Mouse (Mus musculus) liver, embryonic 14.5 days (tissue): ENCODE measurements around the gene Lrtm1. TPM values are rescaled to one million over a fixed set of nuclear protein-coding genes. Genes with fewer than 3 reads are reported as not detected.

ENCODE experiments used
- ATAC-seq: fragments of 200-750 bp; cut with Nextera tagmentation; 2 replicates; pipeline ENCODE4 v1.8.0; 2017; ENCODE audit warnings: moderate number of reproducible peaks, mild to moderate bottlenecking, moderate library complexity; ENCODE audit not compliant: insufficient read depth
- DNase-seq, 3 experiments: peaks; one replicate each; pipeline ENCODE4 v3.0.0-alpha.2; 2012 to 2013; ENCODE audit warnings: low read depth in 3 of 3, low spot score in 3 of 3
- H3K27ac ChIP-seq: fragments of 300-500 bp; sonication (generic); 2 replicates; pipeline ENCODE4 v1.5.1; 2014; ENCODE audit warnings: moderate library complexity, mild to moderate bottlenecking, control low read depth, inconsistent platforms
- H3K27me3 ChIP-seq: fragments of 300-500 bp; sonication (generic); 2 replicates; pipeline ENCODE4 v1.6.1; 2014; ENCODE audit warnings: mild to moderate bottlenecking, low read length, moderate library complexity; ENCODE audit not compliant: control insufficient read depth, insufficient read depth
- H3K36me3 ChIP-seq: fragments of 300-500 bp; sonication (generic); replicated peaks from 2 replicates; pipeline ENCODE4 v1.6.1; 2014; ENCODE audit warnings: low read depth; ENCODE audit not compliant: control insufficient read depth, insufficient read depth
- H3K4me1 ChIP-seq, 2 experiments: fragments of 200-500 bp in 1 of 2; fragments of 300-500 bp in 1 of 2; sonication (generic) in 1 of 2; replicated peaks; 2 replicates each; pipeline ENCODE4 v1.6.1; 2012 to 2014; ENCODE audit warnings: antibody characterized with exemption in 1 of 2, inconsistent platforms in 1 of 2, low read length in 1 of 2; ENCODE audit not compliant: control insufficient read depth in 2 of 2, insufficient read depth in 2 of 2
- H3K4me2 ChIP-seq: fragments of 300-500 bp; sonication (generic); 2 replicates; pipeline ENCODE4 v1.6.1; 2014; ENCODE audit warnings: low read depth, mild to moderate bottlenecking, control low read depth, moderate library complexity
- H3K4me3 ChIP-seq, 2 experiments: fragments of 200-500 bp in 1 of 2; fragments of 300-500 bp in 1 of 2; sonication (generic) in 1 of 2; 2 replicates each; pipeline ENCODE4 v1.5.1; 2012 to 2014; ENCODE audit warnings: low read depth in 2 of 2, low read length in 2 of 2, mild to moderate bottlenecking in 2 of 2, control low read depth in 1 of 2, inconsistent platforms in 1 of 2, moderate library complexity in 1 of 2; ENCODE audit not compliant: insufficient read depth in 1 of 2
- H3K9ac ChIP-seq: fragments of 300-500 bp; sonication (generic); replicated peaks from 2 replicates; pipeline ENCODE4 v1.6.1; 2014; ENCODE audit warnings: mild to moderate bottlenecking, control low read depth, moderate library complexity
- H3K9me3 ChIP-seq: fragments of 300-500 bp; sonication (generic); 2 replicates; pipeline ENCODE4 v1.6.1; 2016; ENCODE audit warnings: low read length, mixed read lengths; ENCODE audit not compliant: control insufficient read depth
- CTCF ChIP-seq: IDR thresholded peaks from 2 replicates; pipeline ENCODE4 v1.5.1; 2016; ENCODE audit warnings: antibody characterized with exemption, low read depth, control low read depth
- EP300 ChIP-seq: IDR thresholded peaks from 2 replicates; pipeline ENCODE4 v1.6.1; 2016; ENCODE audit warnings: antibody characterized with exemption, low read depth
- WGBS: fragments of 180-500 bp; shearing (Covaris S2); extraction: QIAGEN DNeasy Blood & Tissue Kit; methylation state at CpG from one replicate; pipeline ENCODE4 v1.1.7; 2014; ENCODE audit not compliant: insufficient replicate concordance; 5-methylcytosine and 5-hydroxymethylcytosine counted together
- polyA plus RNA-seq, 2 experiments: library from polyadenylated mRNA; depleted of rRNA in 1 of 2; stranded (reverse) in 1 of 2; unstranded in 1 of 2; fragments of >200 nt; fragmentation: Nextera tagmentation in 1 of 2; extraction: Ambion mirVana in 1 of 2; gene quantifications; 2 replicates each; pipeline versions ENCODE4 v1.2.1 to v1.2.3; 2012 to 2014

Gene Lrtm1
- polyA plus RNA-seq, 2 experiments = 0.01 TPM; not detected in 1

DNA sequence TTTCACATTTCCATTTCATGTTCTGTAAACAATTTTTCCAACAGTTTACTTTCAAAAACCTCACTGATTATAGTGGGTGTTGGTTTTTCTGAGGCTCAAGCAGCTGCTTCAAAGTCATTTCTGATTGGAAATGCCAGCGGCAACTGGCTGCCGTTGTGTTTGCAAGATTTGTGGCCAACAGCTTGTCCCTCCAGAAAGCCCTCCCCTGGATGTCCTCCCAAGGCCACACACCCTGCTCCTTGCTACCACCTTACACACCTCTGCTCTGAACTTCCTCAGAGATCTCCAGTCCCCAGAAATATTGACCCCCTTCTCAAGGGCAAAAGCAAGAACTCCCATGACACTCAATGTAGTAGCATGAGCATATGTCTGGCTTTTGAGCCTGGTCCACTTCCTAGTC, 44.7 kb downstream of the Lrtm1 start:
- DNase-seq (no peak), ATAC-seq (no peak)
- H3K9ac ChIP-seq = no peak overlapping the region
- 79% methylated on average over 2 of the region's 2 CpGs for WGBS
- TF ChIP-seq EP300 (no peak), CTCF (no peak)
- H3K4me1 ChIP-seq = no peaks in the 10 kb centered on the region
- no peak overlapping the region for H3K4me2 ChIP-seq
- H3K27ac ChIP-seq = no peak overlapping the region
- H3K36me3 ChIP-seq = no peaks in the 10 kb centered on the region
- no peaks in the 10 kb centered on the region for H3K27me3 ChIP-seq
- H3K9me3 ChIP-seq = no peaks in the 10 kb centered on the region
- H3K4me3 ChIP-seq = no peak overlapping the region

DNA sequence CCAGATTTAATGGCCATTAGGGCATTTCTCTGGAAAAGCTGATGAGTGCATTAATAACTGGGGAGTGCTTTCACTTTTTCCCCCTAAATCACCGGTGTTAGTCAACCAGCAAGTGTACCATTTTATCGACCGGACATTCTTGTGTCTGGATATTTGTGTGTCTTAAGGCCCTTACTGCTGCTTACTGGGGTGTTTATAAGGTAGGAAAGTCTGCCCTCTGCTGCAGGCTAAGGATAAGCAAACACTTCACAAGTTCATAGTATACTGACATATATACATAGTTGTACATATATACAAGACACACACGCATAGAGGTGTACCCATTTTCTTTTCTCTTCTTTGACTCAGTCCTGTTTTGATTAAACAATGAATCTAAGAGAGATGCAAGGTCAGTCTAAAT, 55.7 kb downstream of the Lrtm1 start:
- DNase-seq = no peak
- ATAC-seq = no peak
- Histone ChIP-seq H3K9ac (no peak overlapping the region), H3K36me3 (no peaks in the 10 kb centered on the region), H3K9me3 (no peaks in the 10 kb centered on the region), H3K4me3 (no peak overlapping the region), H3K4me2 (no peak overlapping the region), H3K27ac (no peak overlapping the region), H3K4me1 (no peaks in the 10 kb centered on the region), H3K27me3 (no peaks in the 10 kb centered on the region)
- WGBS = 73% methylated on average over 4 of the region's 4 CpGs
- TF ChIP-seq EP300 = no peak
- TF ChIP-seq CTCF = no peak

DNA sequence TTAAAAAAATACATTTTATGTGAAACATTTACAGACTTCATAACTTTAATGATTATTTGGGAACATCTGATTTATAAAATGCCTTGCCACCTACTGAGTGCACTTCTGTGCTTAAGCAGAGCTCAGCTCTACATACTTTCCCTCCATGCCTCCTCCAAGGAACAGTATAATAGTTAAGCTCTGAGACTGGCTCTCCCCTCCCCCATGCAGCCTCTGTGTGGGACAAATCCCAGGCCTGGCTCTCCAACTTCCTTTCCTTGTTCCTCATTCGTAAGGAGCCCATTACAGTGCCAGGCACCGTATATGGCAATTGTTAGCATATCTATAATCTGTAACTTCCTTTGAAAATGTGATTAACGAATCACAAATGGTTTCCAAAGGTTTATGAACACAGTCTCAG, 59.4 kb downstream of the Lrtm1 start:
- Histone ChIP-seq H3K27me3 (no peaks in the 10 kb centered on the region), H3K9ac (no peak overlapping the region), H3K27ac (no peak overlapping the region), H3K4me2 (no peak overlapping the region), H3K36me3 (no peaks in the 10 kb centered on the region), H3K4me1 (no peaks in the 10 kb centered on the region), H3K4me3 (no peak overlapping the region), H3K9me3 (no peaks in the 10 kb centered on the region)
- no peak for TF ChIP-seq CTCF
- TF ChIP-seq EP300 = no peak
- no peak for ATAC-seq
- WGBS = 24% methylated on average over 3 of the region's 3 CpGs
- no peak for DNase-seq

DNA sequence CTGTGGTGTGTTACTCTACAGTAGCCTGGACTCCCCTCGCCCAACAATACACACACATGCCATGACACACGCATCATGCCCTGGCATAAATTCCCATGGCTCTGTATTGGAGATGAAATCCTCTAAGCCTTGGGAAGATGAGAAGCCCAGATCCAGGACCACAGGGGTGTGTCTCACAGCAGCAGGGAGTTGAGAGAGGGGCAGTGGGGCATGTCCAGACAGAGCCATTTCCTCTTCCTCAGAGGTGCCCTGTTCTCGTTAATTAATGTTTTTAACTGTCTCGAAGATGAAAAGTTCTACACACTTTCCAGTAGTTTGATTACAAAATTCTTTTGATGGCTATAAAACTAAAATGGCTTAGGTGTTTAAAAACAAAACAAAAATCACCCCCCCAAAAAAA, 62.2 kb downstream of the Lrtm1 start:
- no peak overlapping the region for H3K4me2 ChIP-seq
- 49% methylated on average over 4 of the region's 4 CpGs for WGBS
- H3K9me3 ChIP-seq = no peaks in the 10 kb centered on the region
- ATAC-seq (no peak), DNase-seq (no peak)
- H3K4me3 ChIP-seq = no peak overlapping the region
- no peaks in the 10 kb centered on the region for H3K27me3 ChIP-seq
- no peak for TF ChIP-seq EP300
- TF ChIP-seq CTCF = no peak
- H3K9ac ChIP-seq = no peak overlapping the region
- H3K36me3 ChIP-seq = no peaks in the 10 kb centered on the region
- H3K27ac ChIP-seq = no peak overlapping the region
- H3K4me1 ChIP-seq = no peaks in the 10 kb centered on the region

DNA sequence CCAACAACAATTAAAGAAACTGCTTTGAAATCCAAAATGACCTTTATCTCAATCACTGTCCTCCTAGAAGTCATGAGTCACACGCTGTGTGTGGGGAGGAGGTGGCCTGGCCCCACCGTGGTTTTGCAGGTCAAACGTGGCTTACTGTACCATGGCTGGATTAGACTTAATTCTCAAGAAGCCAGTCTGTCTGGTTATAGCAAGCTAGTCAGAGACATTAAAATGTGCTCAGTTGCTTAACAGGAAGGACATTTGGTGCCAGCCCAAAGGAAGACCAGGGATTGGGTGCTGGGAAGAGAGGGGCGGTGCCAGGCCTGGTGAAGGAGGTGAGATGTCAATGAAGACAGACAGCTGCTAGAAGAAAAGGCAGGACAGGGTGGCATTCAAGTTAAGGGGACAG, 62.6 kb downstream of the Lrtm1 start:
- Histone ChIP-seq H3K27ac (no peak overlapping the region), H3K4me3 (no peak overlapping the region), H3K9ac (no peak overlapping the region), H3K9me3 (no peaks in the 10 kb centered on the region), H3K4me2 (no peak overlapping the region), H3K4me1 (no peaks in the 10 kb centered on the region), H3K27me3 (no peaks in the 10 kb centered on the region), H3K36me3 (no peaks in the 10 kb centered on the region)
- DNase-seq (no peak), ATAC-seq (no peak)
- TF ChIP-seq EP300 (no peak), CTCF (no peak)
- 48% methylated on average over 4 of the region's 4 CpGs for WGBS

DNA sequence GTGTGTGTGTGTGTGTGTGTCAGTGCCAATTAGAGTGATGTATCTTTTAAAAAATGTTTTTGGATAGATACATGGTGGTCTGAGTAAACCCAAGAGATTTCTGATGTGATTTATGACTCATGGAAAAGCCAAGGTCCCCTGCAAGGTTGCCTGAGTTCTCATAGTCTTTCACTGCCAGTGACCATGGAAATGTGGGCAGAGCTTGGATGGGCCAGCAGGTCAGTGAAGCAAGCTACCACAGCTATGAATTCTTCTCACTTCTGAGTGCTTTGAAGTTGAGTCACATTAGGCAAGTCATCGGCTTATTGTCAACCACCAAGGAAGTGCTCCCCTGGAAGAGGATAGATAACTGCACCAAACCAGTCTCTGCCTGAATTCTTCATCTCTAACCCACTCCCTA, 64.2 kb downstream of the Lrtm1 start:
- no peak overlapping the region for H3K4me3 ChIP-seq
- H3K27me3 ChIP-seq = no peaks in the 10 kb centered on the region
- WGBS = 57% methylated on average over 1 of the region's 1 CpGs
- H3K36me3 ChIP-seq = no peaks in the 10 kb centered on the region
- ATAC-seq (no peak), DNase-seq (no peak)
- no peak overlapping the region for H3K27ac ChIP-seq
- no peak overlapping the region for H3K4me2 ChIP-seq
- no peaks in the 10 kb centered on the region for H3K9me3 ChIP-seq
- no peaks in the 10 kb centered on the region for H3K4me1 ChIP-seq
- no peak overlapping the region for H3K9ac ChIP-seq
- TF ChIP-seq CTCF = no peak
